Mouse (Mus musculus): ENCODE data around the gene Rps11.

GRCm38 (mm10) chr7:45150321-45150720 is 26.1 kb upstream of the Rps11 start:
- TF ChIP-seq CTCF (IDR thresholded peaks at IDR 0.05; ENCODE audit: low read depth, low read length) (no peak), POLR2A (IDR thresholded peaks at IDR 0.05; ENCODE audit: borderline replicate concordance, low read depth, low read length) (no peak)

Measured in bone marrow macrophage, adult 2 months (primary cell).